Mouse (Mus musculus): ENCODE results near the gene Zfp62. TPM values are rescaled to one million over a fixed set of nuclear protein-coding genes. Genes with fewer than 3 reads are reported as not detected.

Gene Zfp62
- polyA plus RNA-seq, 1 experiment from 2014 or later: 42.8 TPM

DNA sequence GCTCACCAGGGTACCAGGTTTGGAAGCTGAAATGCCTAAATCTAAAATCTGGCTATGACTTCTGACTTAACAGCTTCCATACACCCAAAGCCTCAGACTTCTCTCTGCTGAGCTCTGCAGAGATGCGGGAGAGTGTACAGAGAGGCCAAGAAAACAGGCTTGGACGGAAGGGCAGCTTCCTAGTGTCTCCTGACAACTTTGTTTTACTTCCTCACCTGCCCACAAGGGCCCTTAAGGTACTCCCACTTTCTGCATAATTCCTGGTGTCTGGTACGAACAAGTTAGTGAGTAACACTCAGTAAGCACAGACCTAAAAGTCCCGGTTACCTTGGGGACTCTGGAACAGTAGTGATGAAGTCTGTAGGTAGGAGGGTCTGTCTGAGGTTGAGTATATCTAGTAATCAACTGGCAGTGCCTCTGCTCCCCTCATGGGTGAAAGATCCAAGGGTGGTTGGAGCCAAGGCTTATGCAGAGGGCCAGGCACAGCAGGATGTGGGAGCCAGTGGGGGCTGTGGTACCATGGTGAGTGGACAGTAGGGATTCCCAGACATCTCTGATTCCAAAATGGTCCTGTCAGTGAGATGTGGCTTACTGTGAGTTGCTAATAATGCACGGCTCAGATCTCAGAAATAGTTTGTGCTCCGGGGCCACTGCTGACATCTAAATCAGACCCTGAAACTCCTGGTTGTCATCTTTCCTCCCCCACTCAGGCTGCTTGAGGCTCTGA lies 46.0 kb downstream of the Zfp62 start:
- ATAC-seq (ENCODE audit: insufficient read depth): no peak
- H3K27me3 ChIP-seq (ENCODE audit: insufficient read depth, low read length): no peaks in the 10 kb centered on the region
- 68% methylated on average over 6 of the region's 6 CpGs for WGBS
- H3K9me3 ChIP-seq (ENCODE audit: low read depth, low read length): no peaks in the 10 kb centered on the region
- peak overlapping the region; percentile 86 for H3K4me2 ChIP-seq
- no peak overlapping the region for H3K9ac ChIP-seq
- TF ChIP-seq CTCF (IDR thresholded peaks at IDR 0.05; ENCODE audit: low read depth): no peak
- H3K36me3 ChIP-seq (ENCODE audit: insufficient read depth): peaks cover 12% of the 10 kb centered on the region; the same call in 1 of the 2 replicates
- no peak for DNase-seq
- peaks cover 21% of the 10 kb centered on the region for H3K4me1 ChIP-seq (ENCODE audit: insufficient read depth)
- peak overlapping the region; percentile 93 for H3K27ac ChIP-seq (ENCODE audit: low read depth)
- no peak overlapping the region for H3K4me3 ChIP-seq (ENCODE audit: low read depth, low read length)

- Histone ChIP-seq H3K36me3 (ENCODE audit: insufficient read depth) (peaks cover 19% of the 10 kb centered on the region; the same call in 1 of the 2 replicates), H3K27me3 (ENCODE audit: insufficient read depth, low read length) (no peaks in the 10 kb centered on the region), H3K4me1 (ENCODE audit: insufficient read depth) (peaks cover 18% of the 10 kb centered on the region), H3K27ac (ENCODE audit: low read depth) (peak overlapping the region; percentile 93), H3K9me3 (ENCODE audit: low read depth, low read length) (no peaks in the 10 kb centered on the region), H3K4me3 (ENCODE audit: low read depth, low read length) (peak overlapping the region; percentile 74), H3K9ac (peak overlapping the region; percentile 89), H3K4me2 (peak overlapping the region; percentile 86)
- 15% methylated on average over 10 of the region's 10 CpGs for WGBS
- ATAC-seq (ENCODE audit: insufficient read depth) (no peak), DNase-seq (peak; percentile 17)
- no peak for TF ChIP-seq CTCF (IDR thresholded peaks at IDR 0.05; ENCODE audit: low read depth)
Observed at GRCm38 (mm10) chr11:49249811-49250421, 46.8 kb downstream of the Zfp62 start.

- ATAC-seq (ENCODE audit: insufficient read depth) (peak; percentile 98), DNase-seq (peak; percentile 92)
- Histone ChIP-seq H3K9ac (peak overlapping the region; percentile 89), H3K4me3 (ENCODE audit: low read depth, low read length) (peak overlapping the region; percentile 74), H3K27ac (ENCODE audit: low read depth) (peak overlapping the region; percentile 93), H3K4me2 (peak overlapping the region; percentile 86), H3K27me3 (ENCODE audit: insufficient read depth, low read length) (no peaks in the 10 kb centered on the region), H3K36me3 (ENCODE audit: insufficient read depth) (peaks cover 27% of the 10 kb centered on the region; the same call in 1 of the 2 replicates), H3K4me1 (ENCODE audit: insufficient read depth) (peaks cover 14% of the 10 kb centered on the region), H3K9me3 (ENCODE audit: low read depth, low read length) (no peaks in the 10 kb centered on the region)
- WGBS: 1% methylated on average over 44 of the region's 45 CpGs
- TF ChIP-seq CTCF (IDR thresholded peaks at IDR 0.05; ENCODE audit: low read depth): peak; percentile 45
Observed at GRCm38 (mm10) chr11:49250422-49251379, 47.6 kb downstream of the Zfp62 start.

- no peak for TF ChIP-seq CTCF (IDR thresholded peaks at IDR 0.05; ENCODE audit: low read depth)
- ATAC-seq (ENCODE audit: insufficient read depth): no peak
- peaks cover 14% of the 10 kb centered on the region for H3K4me1 ChIP-seq (ENCODE audit: insufficient read depth)
- H3K27me3 ChIP-seq (ENCODE audit: insufficient read depth, low read length): no peaks in the 10 kb centered on the region
- no peaks in the 10 kb centered on the region for H3K9me3 ChIP-seq (ENCODE audit: low read depth, low read length)
- H3K36me3 ChIP-seq (ENCODE audit: insufficient read depth): peaks cover 32% of the 10 kb centered on the region; the same call in 1 of the 2 replicates
- H3K4me2 ChIP-seq: peak overlapping the region; percentile 86
- peak overlapping the region; percentile 89 for H3K9ac ChIP-seq
- no peak for DNase-seq
- 47% methylated on average over 7 of the region's 7 CpGs for WGBS
- H3K27ac ChIP-seq (ENCODE audit: low read depth): no peak overlapping the region
- peak overlapping the region; percentile 74 for H3K4me3 ChIP-seq (ENCODE audit: low read depth, low read length)
Observed at GRCm38 (mm10) chr11:49251380-49251761, 48.3 kb downstream of the Zfp62 start.

GRCm38 (mm10) chr11:49252048-49252447 lies 49.0 kb downstream of the Zfp62 start:
- H3K4me2 ChIP-seq: peak overlapping the region; percentile 86
- DNase-seq: no peak
- peaks cover 14% of the 10 kb centered on the region for H3K4me1 ChIP-seq (ENCODE audit: insufficient read depth)
- peaks cover 37% of the 10 kb centered on the region for H3K36me3 ChIP-seq (ENCODE audit: insufficient read depth)
- no peak for TF ChIP-seq CTCF (IDR thresholded peaks at IDR 0.05; ENCODE audit: low read depth)
- H3K27ac ChIP-seq (ENCODE audit: low read depth): no peak overlapping the region
- 0 out of 2 replicates have a peak overlapping the region, but pooled peaks have one; percentile 74 for H3K4me3 ChIP-seq (ENCODE audit: low read depth, low read length)
- no peaks in the 10 kb centered on the region for H3K9me3 ChIP-seq (ENCODE audit: low read depth, low read length)
- WGBS: 84% methylated on average over 5 of the region's 5 CpGs
- no peak overlapping the region; the same call in 1 of the 2 replicates for H3K9ac ChIP-seq
- ATAC-seq (ENCODE audit: insufficient read depth): no peak
- H3K27me3 ChIP-seq (ENCODE audit: insufficient read depth, low read length): no peaks in the 10 kb centered on the region

DNA sequence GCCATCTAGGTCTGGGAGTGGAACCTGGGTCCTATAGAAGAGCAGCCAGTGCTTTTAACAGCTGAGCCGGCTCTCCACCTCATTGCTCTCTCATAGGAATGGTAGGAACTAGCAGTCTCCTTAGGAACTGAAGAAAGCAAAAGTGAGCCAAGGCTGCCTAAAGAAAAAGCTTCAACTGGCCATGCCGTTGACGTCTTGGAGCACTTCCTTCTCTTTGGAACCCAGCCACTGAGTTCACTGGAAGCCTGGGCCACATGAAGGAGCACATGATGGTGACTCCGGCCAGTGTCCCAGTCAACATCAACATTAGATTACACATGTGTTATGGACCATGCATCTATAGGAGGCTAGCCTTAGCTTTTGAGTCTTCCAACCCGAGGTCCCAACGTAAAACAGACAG lies 49.9 kb downstream of the Zfp62 start:
- no peaks in the 10 kb centered on the region for H3K9me3 ChIP-seq (ENCODE audit: low read depth, low read length)
- 0 out of 2 replicates have a peak overlapping the region, but pooled peaks have one; percentile 8 for H3K4me2 ChIP-seq
- no peaks in the 10 kb centered on the region for H3K27me3 ChIP-seq (ENCODE audit: insufficient read depth, low read length)
- no peak overlapping the region for H3K4me3 ChIP-seq (ENCODE audit: low read depth, low read length)
- WGBS: 83% methylated on average over 6 of the region's 6 CpGs
- no peak overlapping the region for H3K9ac ChIP-seq
- peaks cover 38% of the 10 kb centered on the region for H3K36me3 ChIP-seq (ENCODE audit: insufficient read depth)
- ATAC-seq (ENCODE audit: insufficient read depth) (no peak), DNase-seq (peak; percentile 6)
- peaks cover 10% of the 10 kb centered on the region for H3K4me1 ChIP-seq (ENCODE audit: insufficient read depth)
- H3K27ac ChIP-seq (ENCODE audit: low read depth): no peak overlapping the region
- no peak for TF ChIP-seq CTCF (IDR thresholded peaks at IDR 0.05; ENCODE audit: low read depth)

Measured in lung, embryonic 14.5 days (tissue).